Mouse (Mus musculus) intestine, embryonic 14.5 days (tissue): ENCODE results near the gene Ppp1r12b. TPM values are rescaled to one million over a fixed set of nuclear protein-coding genes. Genes with fewer than 3 reads are reported as not detected.
"Not testable (repeated sequence)": the region's sequence is repeated elsewhere in the genome, so short reads cannot be mapped to it uniquely, and the experiment has no call there.

ENCODE experiments used
- ATAC-seq: fragments of 200-750 bp; cut with Nextera tagmentation; replicated peaks from 2 replicates; pipeline ENCODE4 v1.8.0; 2017; ENCODE audit warnings: low read depth, moderate number of reproducible peaks, moderate TSS enrichment, moderate library complexity; ENCODE audit not compliant: low FRiP score, low TSS enrichment
- DNase-seq: peaks from one replicate; pipeline ENCODE4 v3.0.0-alpha.2; 2018; ENCODE audit warnings: low spot score
- H3K27ac ChIP-seq: fragments of 300-500 bp; sonication (generic); 2 replicates; pipeline ENCODE4 v1.5.1; 2014; ENCODE audit warnings: low read depth, mild to moderate bottlenecking, control low read depth
- H3K27me3 ChIP-seq: fragments of 300-500 bp; sonication (generic); replicated peaks from 2 replicates; pipeline ENCODE4 v1.6.1; 2014; ENCODE audit warnings: low read length, control low read depth; ENCODE audit not compliant: control insufficient read depth, insufficient read depth
- H3K36me3 ChIP-seq: fragments of 300-500 bp; sonication (generic); 2 replicates; pipeline ENCODE4 v1.6.1; 2014; ENCODE audit warnings: low read length, control low read depth; ENCODE audit not compliant: control insufficient read depth, insufficient read depth
- H3K4me1 ChIP-seq: fragments of 300-500 bp; sonication (generic); replicated peaks from 2 replicates; pipeline ENCODE4 v1.6.1; 2014; ENCODE audit warnings: low read length, control low read depth, mixed read lengths; ENCODE audit not compliant: control insufficient read depth, insufficient read depth
- H3K4me2 ChIP-seq: fragments of 300-500 bp; sonication (generic); 2 replicates; pipeline ENCODE4 v1.6.1; 2014; ENCODE audit warnings: low read length
- H3K4me3 ChIP-seq: fragments of 300-500 bp; sonication (generic); 2 replicates; pipeline ENCODE4 v1.5.1; 2014; ENCODE audit warnings: low read depth, low read length, control low read depth, mixed read lengths
- H3K9ac ChIP-seq: fragments of 300-500 bp; sonication (generic); 2 replicates; pipeline ENCODE4 v1.6.1; 2014; ENCODE audit warnings: mild to moderate bottlenecking, low read length
- H3K9me3 ChIP-seq: fragments of 300-500 bp; sonication (generic); 2 replicates; pipeline ENCODE4 v1.6.1; 2016; ENCODE audit warnings: low read length, control low read depth; ENCODE audit not compliant: control insufficient read depth
- WGBS: fragments of 180-500 bp; shearing (Covaris S2); extraction: QIAGEN DNeasy Blood & Tissue Kit; methylation state at CpG from one replicate; pipeline ENCODE4 v1.1.7; 2014; 5-methylcytosine and 5-hydroxymethylcytosine counted together
- polyA plus RNA-seq: library from polyadenylated mRNA; unstranded; fragments of >200 nt; fragmentation: Nextera tagmentation; extraction: Ambion mirVana; gene quantifications from 2 replicates; pipeline ENCODE4 v1.2.1, GENCODE M21; 2014

Gene Ppp1r12b
- polyA plus RNA-seq, 1 experiment from 2014 or later = 34.0 TPM

GRCm38 (mm10) chr1:134852797-134853196, 102.9 kb downstream of the Ppp1r12b start:
- no peak for ATAC-seq
- no peak for DNase-seq
- Histone ChIP-seq H3K36me3 (0 out of 2 replicates have a peak, but pooled peaks cover 2% of the 10 kb centered on the region), H3K4me2 (no peak overlapping the region), H3K4me3 (no peak overlapping the region), H3K9me3 (no peaks in the 10 kb centered on the region), H3K4me1 (no peaks in the 10 kb centered on the region), H3K27ac (no peak overlapping the region), H3K27me3 (no peaks in the 10 kb centered on the region), H3K9ac (no peak overlapping the region)
- 92% methylated on average over 3 of the region's 3 CpGs for WGBS

- DNase-seq (no peak), ATAC-seq (no peak)
- no peak overlapping the region for H3K9ac ChIP-seq
- 0 out of 2 replicates have a peak, but pooled peaks cover 2% of the 10 kb centered on the region for H3K36me3 ChIP-seq
- H3K9me3 ChIP-seq = no peaks in the 10 kb centered on the region
- no peaks in the 10 kb centered on the region for H3K4me1 ChIP-seq
- H3K27me3 ChIP-seq = no peaks in the 10 kb centered on the region
- 87% methylated on average over 5 of the region's 5 CpGs for WGBS
- no peak overlapping the region for H3K27ac ChIP-seq
- no peak overlapping the region for H3K4me3 ChIP-seq
- H3K4me2 ChIP-seq = no peak overlapping the region
Measured at GRCm38 (mm10) chr1:134851211-134851610, 104.5 kb downstream of the Ppp1r12b start.

GRCm38 (mm10) chr1:134850361-134850760, 105.4 kb downstream of the Ppp1r12b start:
- H3K9me3 ChIP-seq = no peaks in the 10 kb centered on the region
- ATAC-seq (no peak), DNase-seq (no peak)
- H3K27me3 ChIP-seq = no peaks in the 10 kb centered on the region
- WGBS = 86% methylated on average over 3 of the region's 3 CpGs
- no peak overlapping the region for H3K27ac ChIP-seq
- no peak overlapping the region for H3K4me3 ChIP-seq
- no peak overlapping the region for H3K4me2 ChIP-seq
- H3K36me3 ChIP-seq = 0 out of 2 replicates have a peak, but pooled peaks cover 2% of the 10 kb centered on the region
- H3K4me1 ChIP-seq = no peaks in the 10 kb centered on the region
- H3K9ac ChIP-seq = no peak overlapping the region

- Histone ChIP-seq H3K4me2 (no peak overlapping the region), H3K27me3 (no peaks in the 10 kb centered on the region), H3K9me3 (no peaks in the 10 kb centered on the region), H3K9ac (no peak overlapping the region), H3K36me3 (0 out of 2 replicates have a peak, but pooled peaks cover 4% of the 10 kb centered on the region), H3K4me3 (no peak overlapping the region), H3K4me1 (no peaks in the 10 kb centered on the region), H3K27ac (no peak overlapping the region)
- 86% methylated on average over 9 of the region's 9 CpGs for WGBS
- no peak for DNase-seq
- no peak for ATAC-seq
Measured at GRCm38 (mm10) chr1:134847851-134848250, 107.9 kb downstream of the Ppp1r12b start.

GRCm38 (mm10) chr1:134846295-134846988, 109.3 kb downstream of the Ppp1r12b start:
- Histone ChIP-seq H3K27ac (no peak overlapping the region), H3K36me3 (0 out of 2 replicates have a peak, but pooled peaks cover 6% of the 10 kb centered on the region), H3K4me1 (no peaks in the 10 kb centered on the region), H3K27me3 (no peaks in the 10 kb centered on the region), H3K9ac (no peak overlapping the region), H3K4me3 (no peak overlapping the region), H3K4me2 (no peak overlapping the region), H3K9me3 (no peaks in the 10 kb centered on the region)
- 81% methylated on average over 10 of the region's 10 CpGs for WGBS
- DNase-seq = no peak
- ATAC-seq = no peak

GRCm38 (mm10) chr1:134843369-134843768, 112.4 kb downstream of the Ppp1r12b start:
- Histone ChIP-seq H3K9ac (no peak overlapping the region), H3K27me3 (no peaks in the 10 kb centered on the region), H3K27ac (no peak overlapping the region), H3K4me3 (no peak overlapping the region), H3K36me3 (peaks cover 8% of the 10 kb centered on the region; the same call in 1 of the 2 replicates), H3K9me3 (no peaks in the 10 kb centered on the region), H3K4me2 (no peak overlapping the region), H3K4me1 (no peaks in the 10 kb centered on the region)
- DNase-seq (no peak), ATAC-seq (no peak)
- 90% methylated on average over 6 of the region's 6 CpGs for WGBS

- Histone ChIP-seq H3K9me3 (no peaks in the 10 kb centered on the region), H3K27me3 (no peaks in the 10 kb centered on the region), H3K4me3 (no peak overlapping the region), H3K4me1 (no peaks in the 10 kb centered on the region), H3K9ac (no peak overlapping the region), H3K4me2 (no peak overlapping the region), H3K27ac (no peak overlapping the region), H3K36me3 (peaks cover 38% of the 10 kb centered on the region)
- 85% methylated on average over 10 of the region's 10 CpGs for WGBS
- ATAC-seq (no peak), DNase-seq (no peak)
Measured at GRCm38 (mm10) chr1:134836909-134837480, 118.7 kb downstream of the Ppp1r12b start.

- not testable (repeated sequence) for H3K27ac ChIP-seq, H3K4me3 ChIP-seq, DNase-seq, H3K4me1 ChIP-seq, H3K9ac ChIP-seq, H3K27me3 ChIP-seq, H3K9me3 ChIP-seq, H3K4me2 ChIP-seq, ATAC-seq
- WGBS = 73% methylated on average over 3 of the region's 3 CpGs
- peaks cover 24% of the 10 kb centered on the region for H3K36me3 ChIP-seq
Measured at GRCm38 (mm10) chr1:134830881-134831280, 124.9 kb downstream of the Ppp1r12b start.

GRCm38 (mm10) chr1:134829635-134830034, 126.1 kb downstream of the Ppp1r12b start:
- Histone ChIP-seq H3K27me3 (no peaks in the 10 kb centered on the region), H3K36me3 (peaks cover 12% of the 10 kb centered on the region), H3K9me3 (no peaks in the 10 kb centered on the region), H3K4me1 (peaks cover 5% of the 10 kb centered on the region; the same call in 1 of the 2 replicates), H3K9ac (no peak overlapping the region), H3K4me2 (no peak overlapping the region), H3K27ac (no peak overlapping the region), H3K4me3 (no peak overlapping the region)
- no peak for DNase-seq
- 45% methylated on average over 4 of the region's 4 CpGs for WGBS
- no peak for ATAC-seq
